8 mouse cellular contexts compared by ENCODE assay signal in genomic region chr2:170497091-170497566, GRCm38 (mm10). TPM values are rescaled to one million over a fixed set of nuclear protein-coding genes. Genes with fewer than 3 reads are reported as not detected.
DNase-seq lines count a peak whose midpoint lies in the region; ATAC-seq and TF ChIP-seq lines count a peak whose summit lies in the region.

Gene Cyp24a1, minus strand, starts transcription at chr2:170497145.

- H3K27me3 ChIP-seq in liver, postnatal 0 days (ENCODE audit: insufficient read depth, low read length) = peaks cover 48% of the 10 kb centered on the region
- H3K27me3 ChIP-seq in neural tube, embryonic 14.5 days (ENCODE audit: control insufficient read depth, insufficient read depth, low read length) = peaks cover 30% of the 10 kb centered on the region

- DNase-seq in left cerebral cortex, postnatal 4 days = peak; percentile 34
- no peak for DNase-seq in left cerebral cortex, postnatal 25 days (ENCODE audit: low spot score in 2 of 2)
- DNase-seq in heart, adult 11 months = peak; percentile 92
- peak; percentile 88 for DNase-seq in kidney, adult 11 months
- DNase-seq in liver, postnatal 0 days = peak; percentile 62
- DNase-seq in frontal cortex, adult 2 months (ENCODE audit: extremely low spot score in 1 of 2, low spot score in 1 of 2) = no peak

- H3K4me1 ChIP-seq in liver, postnatal 0 days (ENCODE audit: insufficient read depth) = 0 out of 2 replicates have a peak, but pooled peaks cover 4% of the 10 kb centered on the region
- H3K4me1 ChIP-seq in neural tube, embryonic 14.5 days (ENCODE audit: control insufficient read depth, insufficient read depth, low read length) = peaks cover 8% of the 10 kb centered on the region; the same call in 1 of the 2 replicates

- ATAC-seq in liver, postnatal 0 days = peak; percentile 25; the same call in 1 of the 2 replicates
- ATAC-seq in neural tube, embryonic 14.5 days (ENCODE audit: low read depth) = peak; percentile 63; the same call in 1 of the 2 replicates
- ATAC-seq in erythroblast, adult 5-6 weeks (replicated peaks; ENCODE audit: low FRiP score, poor library complexity, severe bottlenecking) = no peak

- TF ChIP-seq EP300 in liver, postnatal 0 days (IDR thresholded peaks at IDR 0.05; ENCODE audit: low read depth) = no peak

- H3K4me3 ChIP-seq in liver, postnatal 0 days (ENCODE audit: low read depth, low read length) = no peak within 1 kb of the TSS; the same call in 1 of the 2 replicates
- peak within 1 kb of the TSS; percentile 10; the same call in 1 of the 2 replicates for H3K4me3 ChIP-seq in neural tube, embryonic 14.5 days (ENCODE audit: low read depth, low read length)

- H3K36me3 ChIP-seq in liver, postnatal 0 days (replicated peaks; ENCODE audit: insufficient read depth, low read length) = no peaks in the 10 kb centered on the region
- no peaks in the 10 kb centered on the region for H3K36me3 ChIP-seq in neural tube, embryonic 14.5 days (ENCODE audit: control insufficient read depth, insufficient read depth, low read length)

- no peak within 1 kb of the TSS for H3K9ac ChIP-seq in liver, postnatal 0 days (replicated peaks)
- H3K9ac ChIP-seq in neural tube, embryonic 14.5 days (replicated peaks; ENCODE audit: low read depth, low read length) = no peak within 1 kb of the TSS

- intact Hi-C loops in left cerebral cortex, postnatal 4 days (cut with DNase I) = no loop called here
- intact Hi-C loops in left cerebral cortex, postnatal 25 days (cut with DNase I) = loop anchor here (5.0 kb wide), 1 partner anchor 365 kb away; no protein-coding TSS in a partner anchor

- H3K4me2 ChIP-seq in liver, postnatal 0 days (ENCODE audit: low read depth, low read length) = peak within 1 kb of the TSS; percentile 18; the same call in 1 of the 2 replicates
- H3K4me2 ChIP-seq in neural tube, embryonic 14.5 days (ENCODE audit: low read depth, low read length) = peak within 1 kb of the TSS; percentile 38

- no peak within 1 kb of the TSS for H3K27ac ChIP-seq in liver, postnatal 0 days (ENCODE audit: low read depth)
- H3K27ac ChIP-seq in neural tube, embryonic 14.5 days (ENCODE audit: low read depth, low read length) = no peak within 1 kb of the TSS

- no peaks in the 10 kb centered on the region for H3K9me3 ChIP-seq in liver, postnatal 0 days (ENCODE audit: low read length)
- H3K9me3 ChIP-seq in neural tube, embryonic 14.5 days (ENCODE audit: control insufficient read depth, low read length) = no peaks in the 10 kb centered on the region

- peak; percentile 34 for TF ChIP-seq CTCF in liver, postnatal 0 days (IDR thresholded peaks at IDR 0.05; ENCODE audit: low read depth)

- 1% methylated on average over 36 of the region's 36 CpGs for WGBS in liver, postnatal 0 days (ENCODE audit: insufficient replicate concordance)
- under 1% methylated on average over 36 of the region's 36 CpGs for WGBS in neural tube, embryonic 14.5 days

RNA-seq across cellular contexts. Expression of gene Cyp24a1, which starts in this region (rescaled TPM):
- not detected for total RNA-seq in left cerebral cortex, postnatal 4 days (2021)
- total RNA-seq in left cerebral cortex, postnatal 25 days (2021) = not detected
- not detected in 2 replicates for polyA plus RNA-seq in liver, postnatal 0 days (2015; fragmentation: Nextera tagmentation; extraction: Ambion mirVana)
- 0.05 and 0.14 TPM in 2 replicates for polyA plus RNA-seq in neural tube, embryonic 14.5 days (2014; fragmentation: Nextera tagmentation; extraction: Ambion mirVana)
- total RNA-seq in erythroblast, adult 5-6 weeks (2015; ENCODE audit: low replicate concordance) = not detected in 2 replicates
- not detected in 2 replicates for total RNA-seq in erythroblast, adult 5-6 weeks (2017; ENCODE audit: low replicate concordance)
- 0.08 and 0.11 TPM in 2 replicates for polyA plus RNA-seq in frontal cortex, adult 2 months (2012; rRNA removed)

Comparison
In these comparisons a context has a peak if more than half of its experiments do, and no peak if none do; other contexts are left out.
1. Peak in DNase-seq in left cerebral cortex, postnatal 4 days; RNA of the gene not detected or under 1 TPM.
2. Peak in DNase-seq, ATAC-seq and H3K4me2 ChIP-seq in liver, postnatal 0 days; RNA of the gene not detected or under 1 TPM.
3. Peak in ATAC-seq, H3K4me3 ChIP-seq and H3K4me2 ChIP-seq in neural tube, embryonic 14.5 days; RNA of the gene not detected or under 1 TPM.
4. DNase-seq: peak in heart, adult 11 months (single experiment) and kidney, adult 11 months (single experiment); none in left cerebral cortex, postnatal 25 days (0 of 2) and frontal cortex, adult 2 months (0 of 2).